Mouse (Mus musculus): ENCODE measurements around the gene Wnt3. TPM values are rescaled to one million over a fixed set of nuclear protein-coding genes. Genes with fewer than 3 reads are reported as not detected.
"Not testable (repeated sequence)": the region's sequence is repeated elsewhere in the genome, so short reads cannot be mapped to it uniquely, and the experiment has no call there.

The Wnt3 gene
- polyA plus RNA-seq, 1 experiment, result 24.1 TPM

- H3K4me3 ChIP-seq (ENCODE audit: control insufficient read depth, low read depth, low read length), result no peak overlapping the region
- H3K27ac ChIP-seq (ENCODE audit: control insufficient read depth, insufficient read depth, low read depth, low read length), result no peak overlapping the region
- TF ChIP-seq POLR2A (IDR thresholded peaks at IDR 0.05; ENCODE audit: control insufficient read depth, low read depth, low read length) (no peak), CTCF (IDR thresholded peaks at IDR 0.05; ENCODE audit: control insufficient read depth, insufficient read depth, insufficient replicate concordance, low read depth, low read length) (no peak)
- no peaks in the 10 kb centered on the region for H3K36me3 ChIP-seq (ENCODE audit: control insufficient read depth, insufficient read depth, low read length)
- H3K27me3 ChIP-seq (ENCODE audit: control insufficient read depth, insufficient read depth, low read length), result no peaks in the 10 kb centered on the region
- H3K4me1 ChIP-seq (ENCODE audit: control insufficient read depth, insufficient read depth, low read length), result no peaks in the 10 kb centered on the region
These were observed 39.4 kb upstream of the Wnt3 start for GRCm38 (mm10) chr11:103734411-103735045.

GRCm38 (mm10) chr11:103735046-103735781 lies 38.7 kb upstream of the Wnt3 start:
- no peak for TF ChIP-seq POLR2A (IDR thresholded peaks at IDR 0.05; ENCODE audit: control insufficient read depth, low read depth, low read length)
- no peak for TF ChIP-seq CTCF (IDR thresholded peaks at IDR 0.05; ENCODE audit: control insufficient read depth, insufficient read depth, insufficient replicate concordance, low read depth, low read length)
- Histone ChIP-seq H3K4me3 (ENCODE audit: control insufficient read depth, low read depth, low read length) (no peak overlapping the region), H3K27me3 (ENCODE audit: control insufficient read depth, insufficient read depth, low read length) (no peaks in the 10 kb centered on the region), H3K4me1 (ENCODE audit: control insufficient read depth, insufficient read depth, low read length) (no peaks in the 10 kb centered on the region), H3K27ac (ENCODE audit: control insufficient read depth, insufficient read depth, low read depth, low read length) (no peak overlapping the region), H3K36me3 (ENCODE audit: control insufficient read depth, insufficient read depth, low read length) (no peaks in the 10 kb centered on the region)

- H3K27ac ChIP-seq (ENCODE audit: control insufficient read depth, insufficient read depth, low read depth, low read length), result no peak within 1 kb of the TSS
- H3K4me3 ChIP-seq (ENCODE audit: control insufficient read depth, low read depth, low read length), result peak within 1 kb of the TSS; percentile 39
- no peaks in the 10 kb centered on the region for H3K36me3 ChIP-seq (ENCODE audit: control insufficient read depth, insufficient read depth, low read length)
- H3K4me1 ChIP-seq (ENCODE audit: control insufficient read depth, insufficient read depth, low read length), result peaks cover 11% of the 10 kb centered on the region
- no peaks in the 10 kb centered on the region for H3K27me3 ChIP-seq (ENCODE audit: control insufficient read depth, insufficient read depth, low read length)
- TF ChIP-seq POLR2A (IDR thresholded peaks at IDR 0.05; ENCODE audit: control insufficient read depth, low read depth, low read length) (no peak), CTCF (IDR thresholded peaks at IDR 0.05; ENCODE audit: control insufficient read depth, insufficient read depth, insufficient replicate concordance, low read depth, low read length) (no peak)
These were observed 24.5 kb upstream of the Wnt3 start, which contains the start of gene Wnt9b for GRCm38 (mm10) chr11:103749306-103750089. Gene Wnt9b, minus strand, starts transcription at chr11:103749821.

- H3K36me3 ChIP-seq (ENCODE audit: control insufficient read depth, insufficient read depth, low read length), result no peaks in the 10 kb centered on the region
- H3K4me3 ChIP-seq (ENCODE audit: control insufficient read depth, low read depth, low read length), result no peak overlapping the region
- H3K4me1 ChIP-seq (ENCODE audit: control insufficient read depth, insufficient read depth, low read length), result peaks cover 11% of the 10 kb centered on the region
- no peak overlapping the region for H3K27ac ChIP-seq (ENCODE audit: control insufficient read depth, insufficient read depth, low read depth, low read length)
- TF ChIP-seq POLR2A (IDR thresholded peaks at IDR 0.05; ENCODE audit: control insufficient read depth, low read depth, low read length) (no peak), CTCF (IDR thresholded peaks at IDR 0.05; ENCODE audit: control insufficient read depth, insufficient read depth, insufficient replicate concordance, low read depth, low read length) (no peak)
- no peaks in the 10 kb centered on the region for H3K27me3 ChIP-seq (ENCODE audit: control insufficient read depth, insufficient read depth, low read length)
These were observed 23.3 kb upstream of the Wnt3 start for GRCm38 (mm10) chr11:103750612-103751011.

- Histone ChIP-seq H3K4me1 (ENCODE audit: control insufficient read depth, insufficient read depth, low read length) (peaks cover 2% of the 10 kb centered on the region), H3K27me3 (ENCODE audit: control insufficient read depth, insufficient read depth, low read length) (no peaks in the 10 kb centered on the region), H3K27ac (ENCODE audit: control insufficient read depth, insufficient read depth, low read depth, low read length) (no peak overlapping the region), H3K4me3 (ENCODE audit: control insufficient read depth, low read depth, low read length) (no peak overlapping the region), H3K36me3 (ENCODE audit: control insufficient read depth, insufficient read depth, low read length) (no peaks in the 10 kb centered on the region)
- TF ChIP-seq CTCF (IDR thresholded peaks at IDR 0.05; ENCODE audit: control insufficient read depth, insufficient read depth, insufficient replicate concordance, low read depth, low read length), result peak; percentile 49; the same call in 1 of the 2 replicates
- no peak for TF ChIP-seq POLR2A (IDR thresholded peaks at IDR 0.05; ENCODE audit: control insufficient read depth, low read depth, low read length)
These were observed 15.9 kb upstream of the Wnt3 start for GRCm38 (mm10) chr11:103758054-103758453.

GRCm38 (mm10) chr11:103758706-103759105 lies 15.2 kb upstream of the Wnt3 start:
- H3K4me1 ChIP-seq (ENCODE audit: control insufficient read depth, insufficient read depth, low read length), result peaks cover 2% of the 10 kb centered on the region
- H3K36me3 ChIP-seq (ENCODE audit: control insufficient read depth, insufficient read depth, low read length), result no peaks in the 10 kb centered on the region
- H3K27ac ChIP-seq (ENCODE audit: control insufficient read depth, insufficient read depth, low read depth, low read length), result no peak overlapping the region
- TF ChIP-seq CTCF (IDR thresholded peaks at IDR 0.05; ENCODE audit: control insufficient read depth, insufficient read depth, insufficient replicate concordance, low read depth, low read length) (peak; percentile 99), POLR2A (IDR thresholded peaks at IDR 0.05; ENCODE audit: control insufficient read depth, low read depth, low read length) (no peak)
- H3K27me3 ChIP-seq (ENCODE audit: control insufficient read depth, insufficient read depth, low read length), result no peaks in the 10 kb centered on the region
- H3K4me3 ChIP-seq (ENCODE audit: control insufficient read depth, low read depth, low read length), result peak overlapping the region; percentile 33; the same call in 1 of the 2 replicates

DNA sequence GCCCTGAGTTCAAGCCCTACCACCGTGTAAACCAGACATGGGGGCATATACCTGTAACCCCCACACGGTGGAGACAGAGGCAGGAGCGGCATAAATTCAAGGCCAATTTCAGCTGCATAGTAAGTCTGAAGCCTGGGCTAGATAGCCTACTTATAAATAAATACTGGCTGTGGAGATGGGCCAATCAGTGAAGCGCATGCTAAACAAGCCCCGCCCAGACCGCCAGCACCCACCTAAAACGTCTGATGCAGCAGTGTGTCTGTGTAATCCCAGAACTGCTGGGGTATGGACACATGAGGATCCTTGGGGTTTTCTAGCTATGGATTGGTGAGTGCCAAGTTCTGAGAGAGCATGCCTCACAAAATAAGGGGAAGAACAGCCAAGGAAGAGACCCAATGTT lies 13.8 kb upstream of the Wnt3 start:
- H3K4me3 ChIP-seq (ENCODE audit: control insufficient read depth, low read depth, low read length), result no peak overlapping the region
- no peaks in the 10 kb centered on the region for H3K36me3 ChIP-seq (ENCODE audit: control insufficient read depth, insufficient read depth, low read length)
- no peaks in the 10 kb centered on the region for H3K27me3 ChIP-seq (ENCODE audit: control insufficient read depth, insufficient read depth, low read length)
- no peak overlapping the region for H3K27ac ChIP-seq (ENCODE audit: control insufficient read depth, insufficient read depth, low read depth, low read length)
- peaks cover 2% of the 10 kb centered on the region for H3K4me1 ChIP-seq (ENCODE audit: control insufficient read depth, insufficient read depth, low read length)
- TF ChIP-seq CTCF (IDR thresholded peaks at IDR 0.05; ENCODE audit: control insufficient read depth, insufficient read depth, insufficient replicate concordance, low read depth, low read length) (no peak), POLR2A (IDR thresholded peaks at IDR 0.05; ENCODE audit: control insufficient read depth, low read depth, low read length) (no peak)

GRCm38 (mm10) chr11:103760891-103761290 lies 13.1 kb upstream of the Wnt3 start:
- not testable (repeated sequence) for H3K36me3 ChIP-seq (ENCODE audit: control insufficient read depth, insufficient read depth, low read length); H3K27ac ChIP-seq (ENCODE audit: control insufficient read depth, insufficient read depth, low read depth, low read length); H3K27me3 ChIP-seq (ENCODE audit: control insufficient read depth, insufficient read depth, low read length); H3K4me1 ChIP-seq (ENCODE audit: control insufficient read depth, insufficient read depth, low read length); H3K4me3 ChIP-seq (ENCODE audit: control insufficient read depth, low read depth, low read length)

Data from testis, adult 2 months (tissue).